Mouse (Mus musculus): ENCODE data around the gene Olfr352. TPM values are rescaled to one million over a fixed set of nuclear protein-coding genes. Genes with fewer than 3 reads are reported as not detected.

Olfr352 gene
- not detected in 2 replicates for polyA plus RNA-seq (2012; rRNA removed)

GRCm38 (mm10) chr2:36868160-36868559 lies at the start of gene Olfr352:
TSS of gene Olfr352 (plus strand) at chr2:36868460.
- H3K4me1 ChIP-seq (ENCODE audit: control insufficient read depth, insufficient read depth, low read length), result no peaks in the 10 kb centered on the region
- no peak within 1 kb of the TSS for H3K4me3 ChIP-seq (replicated peaks; ENCODE audit: extremely low read depth, low read depth, low read length)
- no peak for DNase-seq
- WGBS, result 71% methylated on average over 1 of the region's 1 CpGs
- no peak for TF ChIP-seq POLR2A (IDR thresholded peaks at IDR 0.05; ENCODE audit: borderline replicate concordance, extremely low read depth, low read depth, low read length)
- no peak for TF ChIP-seq CTCF (IDR thresholded peaks at IDR 0.05; ENCODE audit: insufficient read depth, low read length)

DNA sequence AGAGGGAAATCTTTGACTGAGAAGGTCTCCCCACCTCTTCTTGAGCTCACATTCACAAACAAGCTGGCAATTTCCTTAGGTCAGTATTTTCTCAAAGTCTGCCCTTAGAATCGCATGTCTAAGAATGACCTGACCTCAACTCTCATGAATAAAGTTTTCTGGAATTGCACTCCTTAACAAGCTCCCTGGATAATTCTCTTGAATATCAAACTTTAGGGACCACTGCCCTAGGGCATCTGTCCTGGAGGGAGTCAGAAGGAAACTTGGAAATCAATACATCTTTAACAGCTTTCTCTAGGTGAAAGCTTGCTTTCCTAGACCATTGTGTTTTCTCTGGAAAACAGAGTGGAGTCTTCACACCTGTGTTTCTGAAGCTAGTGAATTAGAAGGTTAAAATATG lies 22.2 kb upstream of the Olfr352 start, which contains the start of gene Olfr350:
Gene Olfr350, plus strand, starts transcription at position 301 of the 400 bp plus-strand sequence.
- no peak within 1 kb of the TSS for H3K4me3 ChIP-seq (replicated peaks; ENCODE audit: extremely low read depth, low read depth, low read length)
- no peak for DNase-seq
- TF ChIP-seq CTCF (IDR thresholded peaks at IDR 0.05; ENCODE audit: insufficient read depth, low read length) (no peak), POLR2A (IDR thresholded peaks at IDR 0.05; ENCODE audit: borderline replicate concordance, extremely low read depth, low read depth, low read length) (no peak)
- 72% methylated on average over 1 of the region's 1 CpGs for WGBS
- no peaks in the 10 kb centered on the region for H3K4me1 ChIP-seq (ENCODE audit: control insufficient read depth, insufficient read depth, low read length)

- 78% methylated on average over 1 of the region's 1 CpGs for WGBS
- DNase-seq, result no peak
- H3K4me3 ChIP-seq (replicated peaks; ENCODE audit: extremely low read depth, low read depth, low read length), result no peak within 1 kb of the TSS
- TF ChIP-seq CTCF (IDR thresholded peaks at IDR 0.05; ENCODE audit: insufficient read depth, low read length) (no peak), POLR2A (IDR thresholded peaks at IDR 0.05; ENCODE audit: borderline replicate concordance, extremely low read depth, low read depth, low read length) (no peak)
- no peaks in the 10 kb centered on the region for H3K4me1 ChIP-seq (ENCODE audit: control insufficient read depth, insufficient read depth, low read length)
Measured at GRCm38 (mm10) chr2:36862560-36862959, 5.7 kb upstream of the Olfr352 start, which contains the start of gene Olfr351. TSS of gene Olfr351 (minus strand) at chr2:36862660.

DNA sequence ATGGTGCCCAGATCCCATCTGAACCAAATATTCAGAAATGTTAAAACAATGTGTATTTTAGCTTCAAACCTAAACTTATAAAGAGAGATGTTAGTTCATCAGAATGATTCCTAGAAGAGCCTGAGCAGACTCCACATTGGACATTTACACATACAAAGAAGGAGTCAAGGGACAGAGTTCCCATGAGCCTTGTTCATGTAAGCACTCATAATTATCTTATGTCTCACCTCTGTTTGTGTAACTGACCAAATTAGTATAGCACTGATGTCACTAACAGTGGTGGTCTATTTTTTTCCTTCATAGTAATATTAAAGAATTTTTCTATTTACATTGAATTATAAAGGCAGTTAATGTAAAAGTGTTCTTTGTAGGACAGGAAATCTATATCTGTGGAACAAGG lies 24.6 kb downstream of the Olfr352 start, which contains the start of gene Olfr353:
Gene Olfr353, minus strand, starts transcription at position 101 of the 400 bp plus-strand sequence.
- Histone ChIP-seq H3K4me3 (replicated peaks; ENCODE audit: extremely low read depth, low read depth, low read length) (no peak within 1 kb of the TSS), H3K4me1 (ENCODE audit: control insufficient read depth, insufficient read depth, low read length) (no peaks in the 10 kb centered on the region)
- TF ChIP-seq POLR2A (IDR thresholded peaks at IDR 0.05; ENCODE audit: borderline replicate concordance, extremely low read depth, low read depth, low read length), result no peak
- TF ChIP-seq CTCF (IDR thresholded peaks at IDR 0.05; ENCODE audit: insufficient read depth, low read length), result no peak
- no peak for DNase-seq

- DNase-seq, result no peak
- Histone ChIP-seq H3K4me3 (replicated peaks; ENCODE audit: extremely low read depth, low read depth, low read length) (no peak overlapping the region), H3K4me1 (ENCODE audit: control insufficient read depth, insufficient read depth, low read length) (no peaks in the 10 kb centered on the region)
- TF ChIP-seq POLR2A (IDR thresholded peaks at IDR 0.05; ENCODE audit: borderline replicate concordance, extremely low read depth, low read depth, low read length), result no peak
- no peak for TF ChIP-seq CTCF (IDR thresholded peaks at IDR 0.05; ENCODE audit: insufficient read depth, low read length)
Measured at GRCm38 (mm10) chr2:36897114-36897513, 28.9 kb downstream of the Olfr352 start.

DNA sequence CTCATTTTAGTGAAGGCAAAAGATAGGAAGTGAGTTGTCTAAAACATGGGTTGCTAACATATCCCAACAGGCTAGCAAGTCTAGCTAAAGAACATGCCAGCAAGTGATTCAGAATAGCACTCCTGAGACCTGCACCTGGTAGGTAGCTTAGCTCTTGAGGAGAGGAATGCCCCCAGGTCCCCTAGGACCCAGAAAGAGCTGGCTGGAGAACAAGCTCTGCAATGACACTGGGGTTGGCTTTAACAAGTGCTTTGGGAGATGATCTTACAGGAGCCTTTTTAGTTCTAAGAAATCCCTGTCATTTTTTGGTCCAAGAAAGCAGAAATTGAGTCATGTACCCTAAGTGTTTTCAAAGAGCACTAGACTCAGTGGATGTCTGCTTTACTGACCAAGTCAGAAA lies 37.1 kb downstream of the Olfr352 start, which contains the start of gene Olfr354:
Gene Olfr354, plus strand, starts transcription at position 301 of the 400 bp plus-strand sequence.
- Histone ChIP-seq H3K4me3 (replicated peaks; ENCODE audit: extremely low read depth, low read depth, low read length) (no peak within 1 kb of the TSS), H3K4me1 (ENCODE audit: control insufficient read depth, insufficient read depth, low read length) (no peaks in the 10 kb centered on the region)
- DNase-seq, result no peak
- TF ChIP-seq CTCF (IDR thresholded peaks at IDR 0.05; ENCODE audit: insufficient read depth, low read length) (no peak), POLR2A (IDR thresholded peaks at IDR 0.05; ENCODE audit: borderline replicate concordance, extremely low read depth, low read depth, low read length) (no peak)

Other genes with a start within 250 kb of the Olfr352 start
- gene Olfr345, start 228.4 kb upstream of the Olfr352 start, polyA plus RNA-seq (2012; rRNA removed), result not detected in 2 replicates
- not detected in 2 replicates for gene Olfr346, start 182.7 kb upstream of the Olfr352 start, polyA plus RNA-seq (2012; rRNA removed)
- not detected in 2 replicates for gene Olfr347, start 136.6 kb upstream of the Olfr352 start, polyA plus RNA-seq (2012; rRNA removed)
- gene Olfr348, start 84.2 kb upstream of the Olfr352 start, polyA plus RNA-seq (2012; rRNA removed), result not detected in 2 replicates
- not detected in 2 replicates for gene Olfr50, start 77.9 kb upstream of the Olfr352 start, polyA plus RNA-seq (2012; rRNA removed)
- not detected in 2 replicates for gene Olfr3, start 51.4 kb upstream of the Olfr352 start, polyA plus RNA-seq (2012; rRNA removed)
- gene Olfr350, start 22.1 kb upstream of the Olfr352 start, polyA plus RNA-seq (2012; rRNA removed), result not detected in 2 replicates
- gene Olfr351, start 5.8 kb upstream of the Olfr352 start, polyA plus RNA-seq (2012; rRNA removed), result not detected in 2 replicates
- gene Olfr353, start 24.5 kb downstream of the Olfr352 start, polyA plus RNA-seq (2012; rRNA removed), result not detected in 2 replicates
- gene Olfr354, start 37.2 kb downstream of the Olfr352 start, polyA plus RNA-seq (2012; rRNA removed), result not detected in 2 replicates
- not detected in 2 replicates for gene Olfr355, start 60.4 kb downstream of the Olfr352 start, polyA plus RNA-seq (2012; rRNA removed)
- gene Olfr356, start 68.7 kb downstream of the Olfr352 start, polyA plus RNA-seq (2012; rRNA removed), result not detected in 2 replicates
- gene Olfr357, start 125.4 kb downstream of the Olfr352 start, polyA plus RNA-seq (2012; rRNA removed), result not detected in 2 replicates
- not detected in 2 replicates for gene Olfr358, start 140.9 kb downstream of the Olfr352 start, polyA plus RNA-seq (2012; rRNA removed)
- not detected in 2 replicates for gene Olfr360, start 197.3 kb downstream of the Olfr352 start, polyA plus RNA-seq (2012; rRNA removed)
- gene Olfr361, start 220.8 kb downstream of the Olfr352 start, polyA plus RNA-seq (2012; rRNA removed), result not detected in 2 replicates
- not detected in 2 replicates for gene Olfr362, start 249.4 kb downstream of the Olfr352 start, polyA plus RNA-seq (2012; rRNA removed)

All from lung, adult 2 months (tissue).